Comparison of ENCODE assay signal across 10 mouse cellular contexts in genomic region chr13:98332106-98332505, GRCm38 (mm10). TPM values are rescaled to one million over a fixed set of nuclear protein-coding genes. Genes with fewer than 3 reads are reported as not detected.
DNase-seq lines count a peak whose midpoint lies in the region; ATAC-seq and TF ChIP-seq lines count a peak whose summit lies in the region.
"Had no signal": no experiment of that assay in that cellular context is flagged by ENCODE, and none has a peak within 500 bp of the region (broad histone marks: within the 10 kb centered on the region; RNA-seq: fewer than 3 reads in every experiment).

No protein-coding gene starts in this region.

- H3K4me1 ChIP-seq in midbrain, postnatal 0 days (ENCODE audit: insufficient read depth, low read length): no peaks in the 10 kb centered on the region
- no peaks in the 10 kb centered on the region for H3K4me1 ChIP-seq in midbrain, embryonic 10.5 days
- H3K4me1 ChIP-seq in midbrain, embryonic 14.5 days (ENCODE audit: control insufficient read depth, insufficient read depth, low read length): no peaks in the 10 kb centered on the region

- no peaks in the 10 kb centered on the region for H3K9me3 ChIP-seq in midbrain, postnatal 0 days (ENCODE audit: low read length)
- 0 out of 2 replicates have a peak, but pooled peaks cover 4% of the 10 kb centered on the region for H3K9me3 ChIP-seq in midbrain, embryonic 10.5 days (replicated peaks)
- no peaks in the 10 kb centered on the region for H3K9me3 ChIP-seq in midbrain, embryonic 14.5 days (ENCODE audit: control insufficient read depth, low read length)

- H3K27me3 ChIP-seq in midbrain, postnatal 0 days (ENCODE audit: insufficient read depth, low read length): no peaks in the 10 kb centered on the region
- no peaks in the 10 kb centered on the region for H3K27me3 ChIP-seq in midbrain, embryonic 10.5 days (ENCODE audit: low read depth, poor library complexity, severe bottlenecking)
- H3K27me3 ChIP-seq in midbrain, embryonic 14.5 days (ENCODE audit: control insufficient read depth, insufficient read depth, low read length): no peaks in the 10 kb centered on the region

- no peak overlapping the region for H3K27ac ChIP-seq in midbrain, postnatal 0 days (ENCODE audit: low read depth, low read length)
- H3K27ac ChIP-seq in midbrain, embryonic 10.5 days (replicated peaks): no peak overlapping the region
- no peak overlapping the region for H3K27ac ChIP-seq in midbrain, embryonic 14.5 days (replicated peaks; ENCODE audit: low read depth, low read length)

- H3K9ac ChIP-seq in midbrain, postnatal 0 days (replicated peaks; ENCODE audit: low read length, poor library complexity, severe bottlenecking): no peak overlapping the region
- no peak overlapping the region for H3K9ac ChIP-seq in midbrain, embryonic 14.5 days (replicated peaks; ENCODE audit: low read length)

- H3K4me3 ChIP-seq in midbrain, postnatal 0 days (ENCODE audit: low read depth, low read length): no peak overlapping the region
- H3K4me3 ChIP-seq in midbrain, embryonic 10.5 days: no peak overlapping the region
- no peak overlapping the region for H3K4me3 ChIP-seq in midbrain, embryonic 14.5 days (replicated peaks; ENCODE audit: low read depth, low read length)

- no peak overlapping the region for H3K4me2 ChIP-seq in midbrain, postnatal 0 days (ENCODE audit: low read depth, low read length, poor library complexity, severe bottlenecking)
- no peak overlapping the region for H3K4me2 ChIP-seq in midbrain, embryonic 14.5 days (ENCODE audit: low read length)

- no peaks in the 10 kb centered on the region for H3K36me3 ChIP-seq in midbrain, postnatal 0 days (ENCODE audit: insufficient read depth, low read length)
- H3K36me3 ChIP-seq in midbrain, embryonic 10.5 days: no peaks in the 10 kb centered on the region
- no peaks in the 10 kb centered on the region for H3K36me3 ChIP-seq in midbrain, embryonic 14.5 days (ENCODE audit: control insufficient read depth, insufficient read depth, low read length)

- DNase-seq in adrenal gland, adult 18-20 months (ENCODE audit: low spot score in 2 of 2): peak; percentile 27 to 33
- no peak for DNase-seq in adrenal gland, postnatal 4 days (ENCODE audit: low spot score in 2 of 2)
- no peak for DNase-seq in midbrain, postnatal 0 days (ENCODE audit: low spot score)
- no peak for DNase-seq in midbrain, embryonic 10.5 days (ENCODE audit: low spot score)
- peak; percentile 71 for DNase-seq in kidney, adult 9 months
- peak; percentile 18 to 31 for DNase-seq in natural killer cell, adult 2 months (ENCODE audit: low spot score in 2 of 2)
- no peak for DNase-seq in midbrain, embryonic 14.5 days
- DNase-seq in left cerebral cortex, adult 9 months (ENCODE audit: low spot score in 2 of 2): no peak

- WGBS in midbrain, postnatal 0 days: 48% methylated on average over 2 of the region's 2 CpGs
- 60% methylated on average over 2 of the region's 2 CpGs for WGBS in midbrain, embryonic 10.5 days
- WGBS in midbrain, embryonic 14.5 days: 53% methylated on average over 2 of the region's 2 CpGs

- no peak for ATAC-seq in midbrain, postnatal 0 days (ENCODE audit: low FRiP score)
- no peak for ATAC-seq in midbrain, embryonic 14.5 days (ENCODE audit: low FRiP score, low TSS enrichment)

- TF ChIP-seq CTCF in midbrain, postnatal 0 days (IDR thresholded peaks at IDR 0.05): peak; percentile 45

RNA-seq across cellular contexts. Expression of gene Btf3, which starts 15.3 kb away (rescaled TPM):
- 100 to 1,000 TPM; 298 to 383 TPM for total RNA-seq in adrenal gland, adult 18-20 months (2021)
- 100 to 1,000 TPM; 464 TPM for total RNA-seq in adrenal gland, postnatal 4 days (2021)
- 269 and 303 TPM in 2 replicates for total RNA-seq in midbrain, postnatal 0 days (2014; rRNA removed)
- 441 and 472 TPM in 2 replicates for polyA plus RNA-seq in midbrain, postnatal 0 days (2015; fragmentation: Nextera tagmentation; extraction: Ambion mirVana)
- 640 and 750 TPM in 2 replicates for polyA plus RNA-seq in midbrain, embryonic 10.5 days (2016; fragmentation: Nextera tagmentation; extraction: Ambion mirVana)
- polyA plus RNA-seq in midbrain, embryonic 14.5 days (2014; fragmentation: Nextera tagmentation; extraction: Ambion mirVana): 568 and 574 TPM in 2 replicates

RNA-seq across cellular contexts. Expression of gene Foxd1, which starts 21.9 kb away (rescaled TPM):
- under 1 TPM; 0.50 to 0.54 TPM for total RNA-seq in adrenal gland, adult 18-20 months (2021)
- total RNA-seq in adrenal gland, postnatal 4 days (2021): 1 to 10 TPM; 2.3 to 3.7 TPM
- 2.4 and 2.5 TPM in 2 replicates for total RNA-seq in midbrain, postnatal 0 days (2014; rRNA removed)
- polyA plus RNA-seq in midbrain, postnatal 0 days (2015; fragmentation: Nextera tagmentation; extraction: Ambion mirVana): 0.59 and 0.74 TPM in 2 replicates
- 3.4 and 3.7 TPM in 2 replicates for polyA plus RNA-seq in midbrain, embryonic 10.5 days (2016; fragmentation: Nextera tagmentation; extraction: Ambion mirVana)
- polyA plus RNA-seq in midbrain, embryonic 14.5 days (2014; fragmentation: Nextera tagmentation; extraction: Ambion mirVana): 0.12 and 0.54 TPM in 2 replicates

RNA-seq across cellular contexts. Expression of gene Gm21976, which starts 52.4 kb away (rescaled TPM):
- total RNA-seq in adrenal gland, adult 18-20 months (2021): not detected
- not detected for total RNA-seq in adrenal gland, postnatal 4 days (2021)
- total RNA-seq in midbrain, postnatal 0 days (2014; rRNA removed): 3.0 TPM in 1 of 2 replicates, not detected in the other
- not detected in 2 replicates for polyA plus RNA-seq in midbrain, postnatal 0 days (2015; fragmentation: Nextera tagmentation; extraction: Ambion mirVana)
- polyA plus RNA-seq in midbrain, embryonic 10.5 days (2016; fragmentation: Nextera tagmentation; extraction: Ambion mirVana): not detected in 2 replicates
- polyA plus RNA-seq in midbrain, embryonic 14.5 days (2014; fragmentation: Nextera tagmentation; extraction: Ambion mirVana): not detected in 2 replicates
- total RNA-seq: layer of hippocampus, postnatal 25 days had no signal
- polyA plus RNA-seq: neural tube, embryonic 14.5 days had no signal

Comparison
In these comparisons a context has a peak if more than half of its experiments do, and no peak if none do; other contexts are left out.
1. DNase-seq: peak in adrenal gland, adult 18-20 months (2 of 2), kidney, adult 9 months (single experiment) and natural killer cell, adult 2 months (2 of 2); none in adrenal gland, postnatal 4 days (0 of 2), midbrain, postnatal 0 days (single experiment), midbrain, embryonic 10.5 days (single experiment), midbrain, embryonic 14.5 days (single experiment) and left cerebral cortex, adult 9 months (0 of 2).